In the genomic region with DNA sequence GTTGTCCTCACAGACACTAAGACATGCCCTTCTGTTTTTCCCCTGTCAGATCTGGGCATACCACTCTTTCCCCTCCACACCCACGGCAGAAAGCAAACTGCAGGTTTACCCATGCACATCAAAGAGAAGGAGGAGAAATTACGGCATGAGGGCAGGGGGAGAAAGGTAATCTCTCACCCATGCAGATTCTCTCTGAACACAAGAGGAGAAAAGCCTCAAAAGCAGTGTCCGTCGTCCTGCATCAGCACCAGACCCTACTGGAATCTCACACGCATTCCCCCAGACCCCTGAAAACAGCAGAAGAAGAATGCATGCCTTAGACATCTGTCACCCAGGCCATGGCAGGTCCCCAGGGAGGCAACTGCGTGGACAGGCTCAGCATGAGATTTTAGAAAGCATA, we compare ENCODE assay signal across 16 mouse cellular contexts.
A peak's percentile ranks its signal among the peaks of the same experiment; 100 is the strongest.
DNase-seq lines count a peak whose midpoint lies in the region; ATAC-seq and TF ChIP-seq lines count a peak whose summit lies in the region.
"Had no signal": no experiment of that assay in that cellular context is flagged by ENCODE, and none has a peak within 500 bp of the region (broad histone marks: within the 10 kb centered on the region; RNA-seq: fewer than 3 reads in every experiment).

No protein-coding gene starts in this region.

- TF ChIP-seq CTCF in lung, adult 2 months (IDR thresholded peaks at IDR 0.05; ENCODE audit: insufficient read depth, low read length), result no peak

- H3K4me1 ChIP-seq in hindbrain, embryonic 11.5 days (replicated peaks; ENCODE audit: control insufficient read depth, insufficient read depth, low read length), result 0 out of 2 replicates have a peak, but pooled peaks cover 6% of the 10 kb centered on the region
- peaks cover 32% of the 10 kb centered on the region for H3K4me1 ChIP-seq in hindbrain, embryonic 10.5 days (replicated peaks)
- H3K4me1 ChIP-seq in lung, embryonic 15.5 days, result peaks cover 12% of the 10 kb centered on the region; the same call in 1 of the 2 replicates
- no peaks in the 10 kb centered on the region for H3K4me1 ChIP-seq in lung, adult 2 months (ENCODE audit: control insufficient read depth, insufficient read depth, low read length)
- peaks cover 14% of the 10 kb centered on the region; the same call in 1 of the 2 replicates for H3K4me1 ChIP-seq in hindbrain, embryonic 14.5 days (replicated peaks; ENCODE audit: control insufficient read depth, insufficient read depth, low read length)
- peaks cover 24% of the 10 kb centered on the region for H3K4me1 ChIP-seq in neural tube, embryonic 12.5 days
- H3K4me1 ChIP-seq: liver, embryonic 12.5 days had no signal

- no peaks in the 10 kb centered on the region for H3K27me3 ChIP-seq in hindbrain, embryonic 11.5 days (ENCODE audit: control insufficient read depth, insufficient read depth, low read length)
- H3K27me3 ChIP-seq in hindbrain, embryonic 10.5 days (ENCODE audit: insufficient read depth, poor library complexity, severe bottlenecking), result no peaks in the 10 kb centered on the region
- no peaks in the 10 kb centered on the region for H3K27me3 ChIP-seq in lung, embryonic 15.5 days
- H3K27me3 ChIP-seq in hindbrain, embryonic 14.5 days (ENCODE audit: control insufficient read depth, insufficient read depth, low read length), result no peaks in the 10 kb centered on the region
- no peaks in the 10 kb centered on the region for H3K27me3 ChIP-seq in neural tube, embryonic 12.5 days (replicated peaks)
- H3K27me3 ChIP-seq: forebrain, embryonic 13.5 days; liver, embryonic 12.5 days; midbrain, embryonic 13.5 days had no signal

- WGBS in hindbrain, embryonic 11.5 days, result 22% methylated on average over 6 of the region's 6 CpGs
- WGBS in hindbrain, embryonic 10.5 days, result 31% methylated on average over 6 of the region's 6 CpGs
- WGBS in lung, embryonic 15.5 days, result 44% methylated on average over 6 of the region's 6 CpGs
- 62% methylated on average over 6 of the region's 6 CpGs for WGBS in lung, adult 2 months
- WGBS in hindbrain, embryonic 14.5 days, result 17% methylated on average over 6 of the region's 6 CpGs
- 19% methylated on average over 6 of the region's 6 CpGs for WGBS in neural tube, embryonic 12.5 days

- H3K27ac ChIP-seq in hindbrain, embryonic 11.5 days (ENCODE audit: low read depth, low read length), result no peak overlapping the region
- no peak overlapping the region; the same call in 1 of the 2 replicates for H3K27ac ChIP-seq in hindbrain, embryonic 10.5 days
- H3K27ac ChIP-seq in lung, embryonic 15.5 days, result no peak overlapping the region
- no peak overlapping the region for H3K27ac ChIP-seq in hindbrain, embryonic 14.5 days
- no peak overlapping the region for H3K27ac ChIP-seq in neural tube, embryonic 12.5 days
- H3K27ac ChIP-seq: forebrain, embryonic 13.5 days; left cerebral cortex, adult 2 months; liver, embryonic 12.5 days had no signal

- no peaks in the 10 kb centered on the region for H3K9me3 ChIP-seq in hindbrain, embryonic 11.5 days (ENCODE audit: control insufficient read depth, low read length)
- H3K9me3 ChIP-seq in hindbrain, embryonic 10.5 days, result no peaks in the 10 kb centered on the region
- H3K9me3 ChIP-seq in lung, embryonic 15.5 days, result no peaks in the 10 kb centered on the region
- no peaks in the 10 kb centered on the region for H3K9me3 ChIP-seq in hindbrain, embryonic 14.5 days (ENCODE audit: control insufficient read depth, low read length)
- no peaks in the 10 kb centered on the region for H3K9me3 ChIP-seq in neural tube, embryonic 12.5 days
- H3K9me3 ChIP-seq: forebrain, embryonic 13.5 days; liver, embryonic 12.5 days; midbrain, embryonic 13.5 days had no signal

- no peak for TF ChIP-seq POLR2A in lung, adult 2 months (IDR thresholded peaks at IDR 0.05; ENCODE audit: borderline replicate concordance, extremely low read depth, low read depth, low read length)

- no peak overlapping the region for H3K4me3 ChIP-seq in hindbrain, embryonic 11.5 days (ENCODE audit: low read depth, low read length)
- H3K4me3 ChIP-seq in hindbrain, embryonic 10.5 days, result no peak overlapping the region
- H3K4me3 ChIP-seq in lung, embryonic 15.5 days, result 0 out of 2 replicates have a peak overlapping the region, but pooled peaks have one; percentile 8
- H3K4me3 ChIP-seq in lung, adult 2 months (replicated peaks; ENCODE audit: extremely low read depth, low read depth, low read length), result no peak overlapping the region
- no peak overlapping the region for H3K4me3 ChIP-seq in hindbrain, embryonic 14.5 days (replicated peaks; ENCODE audit: low read length)
- 0 out of 2 replicates have a peak overlapping the region, but pooled peaks have one; percentile 5 for H3K4me3 ChIP-seq in neural tube, embryonic 12.5 days
- H3K4me3 ChIP-seq: forebrain, embryonic 13.5 days; left cerebral cortex, adult 2 months; liver, embryonic 12.5 days; midbrain, embryonic 13.5 days had no signal

- no peaks in the 10 kb centered on the region for H3K36me3 ChIP-seq in hindbrain, embryonic 11.5 days (ENCODE audit: control insufficient read depth, insufficient read depth, low read length)
- no peaks in the 10 kb centered on the region for H3K36me3 ChIP-seq in hindbrain, embryonic 10.5 days
- H3K36me3 ChIP-seq in lung, embryonic 15.5 days, result no peaks in the 10 kb centered on the region
- no peaks in the 10 kb centered on the region for H3K36me3 ChIP-seq in hindbrain, embryonic 14.5 days (replicated peaks; ENCODE audit: control insufficient read depth, insufficient read depth)
- no peaks in the 10 kb centered on the region for H3K36me3 ChIP-seq in neural tube, embryonic 12.5 days
- H3K36me3 ChIP-seq: liver, embryonic 12.5 days; midbrain, embryonic 13.5 days had no signal

- ATAC-seq in hindbrain, embryonic 11.5 days (ENCODE audit: low FRiP score), result no peak
- ATAC-seq in lung, embryonic 15.5 days (ENCODE audit: borderline replicate concordance, extremely low read depth, low FRiP score, low TSS enrichment), result no peak
- no peak for ATAC-seq in hindbrain, embryonic 14.5 days (ENCODE audit: low FRiP score)
- ATAC-seq in neural tube, embryonic 12.5 days (ENCODE audit: low FRiP score, low read depth), result no peak
- ATAC-seq: forebrain, embryonic 13.5 days; liver, embryonic 12.5 days had no signal

- H3K9ac ChIP-seq in hindbrain, embryonic 11.5 days (ENCODE audit: low read depth, low read length), result peak overlapping the region; percentile 38; the same call in 1 of the 2 replicates
- no peak overlapping the region for H3K9ac ChIP-seq in lung, embryonic 15.5 days
- no peak overlapping the region for H3K9ac ChIP-seq in hindbrain, embryonic 14.5 days
- H3K9ac ChIP-seq in neural tube, embryonic 12.5 days, result no peak overlapping the region
- H3K9ac ChIP-seq: liver, embryonic 12.5 days; midbrain, embryonic 13.5 days had no signal

- peak; percentile 12 for DNase-seq in hindbrain, embryonic 11.5 days (ENCODE audit: low spot score)
- DNase-seq in hindbrain, embryonic 10.5 days (ENCODE audit: low spot score), result no peak
- no peak for DNase-seq in lung, adult 2 months
- DNase-seq in hindbrain, embryonic 14.5 days (ENCODE audit: low spot score), result no peak
- no peak for DNase-seq in left cerebral cortex, adult 8-10 months (ENCODE audit: low spot score in 2 of 2)
- no peak for DNase-seq in thymus, postnatal 14 days
- DNase-seq: adrenal gland, adult 2 months; cerebellum, adult 8-10 months; heart, postnatal 4 days; thymus, adult 18-20 months had no signal

- H3K4me2 ChIP-seq in hindbrain, embryonic 11.5 days (replicated peaks; ENCODE audit: low read depth, low read length), result no peak overlapping the region
- H3K4me2 ChIP-seq in lung, embryonic 15.5 days, result peak overlapping the region; percentile 3; the same call in 1 of the 2 replicates
- H3K4me2 ChIP-seq in hindbrain, embryonic 14.5 days (replicated peaks), result 0 out of 2 replicates have a peak overlapping the region, but pooled peaks have one; percentile 2
- peak overlapping the region; percentile 45 for H3K4me2 ChIP-seq in neural tube, embryonic 12.5 days (replicated peaks)
- H3K4me2 ChIP-seq: liver, embryonic 12.5 days had no signal

Comparison
In these comparisons a context has a peak if more than half of its experiments do, and no peak if none do; other contexts are left out.
1. H3K4me3 ChIP-seq: peak in lung, embryonic 15.5 days (single experiment) and neural tube, embryonic 12.5 days (single experiment); none in hindbrain, embryonic 11.5 days (single experiment), hindbrain, embryonic 10.5 days (single experiment), lung, adult 2 months (single experiment) and hindbrain, embryonic 14.5 days (single experiment).